Mouse (Mus musculus) fat pad, adult 2 months (tissue): ENCODE measurements at regions not wholly inside any gene's neighbourhood (a gene's known extent, or its start where the extent isn't known, plus 50 kb on each side); places are given as distances from the start of the nearest gene placed in this dataset.

Experiments used
- DNase-seq: peaks from one replicate; pipeline ENCODE4 v3.0.0-alpha.2; 2011; ENCODE audit warnings: low read depth, low spot score; ENCODE audit errors: extremely low read depth

- no peak for DNase-seq
Observed at GRCm38 (mm10) chr14:45714311-45714710, 56.4 kb upstream of the Ddhd1 start.

- no peak for DNase-seq
Observed at GRCm38 (mm10) chr14:45714786-45715185, 56.8 kb upstream of the Ddhd1 start.

- DNase-seq: no peak
Observed at GRCm38 (mm10) chr14:45716100-45716499, 58.2 kb upstream of the Ddhd1 start.

- DNase-seq: no peak
Observed at GRCm38 (mm10) chr14:45722887-45723286, 64.9 kb upstream of the Ddhd1 start.

- DNase-seq: no peak
Observed at GRCm38 (mm10) chr14:45724341-45724740, 66.4 kb upstream of the Ddhd1 start.

GRCm38 (mm10) chr14:45734530-45735410, 76.8 kb upstream of the Ddhd1 start:
- DNase-seq: no peak

- no peak for DNase-seq
Observed at GRCm38 (mm10) chr14:45737966-45738365, 80.0 kb upstream of the Ddhd1 start.

GRCm38 (mm10) chr14:45739638-45740037, 81.7 kb upstream of the Ddhd1 start:
- DNase-seq: no peak

- no peak for DNase-seq
Observed at GRCm38 (mm10) chr14:45740662-45741061, 82.7 kb upstream of the Ddhd1 start.

GRCm38 (mm10) chr14:45746176-45746575, 88.2 kb upstream of the Ddhd1 start:
- DNase-seq: peak; percentile 52

- DNase-seq: peak; percentile 23
Observed at GRCm38 (mm10) chr14:45757376-45757775, 99.4 kb upstream of the Ddhd1 start.

- no peak for DNase-seq
Observed at GRCm38 (mm10) chr14:45760890-45761680, 103.1 kb upstream of the Ddhd1 start.

GRCm38 (mm10) chr14:45764231-45764630, 106.3 kb upstream of the Ddhd1 start:
- DNase-seq: no peak

GRCm38 (mm10) chr14:45766582-45766981, 108.6 kb upstream of the Ddhd1 start:
- no peak for DNase-seq

GRCm38 (mm10) chr14:45772665-45773277, 114.8 kb upstream of the Ddhd1 start:
- DNase-seq: no peak

- DNase-seq: no peak
Observed at GRCm38 (mm10) chr14:45773326-45773725, 115.4 kb upstream of the Ddhd1 start.

GRCm38 (mm10) chr14:45781850-45782249, 123.9 kb upstream of the Ddhd1 start:
- DNase-seq: no peak

- no peak for DNase-seq
Observed at GRCm38 (mm10) chr14:45794980-45795379, 137.0 kb upstream of the Ddhd1 start.

GRCm38 (mm10) chr14:45796665-45797319, 138.8 kb upstream of the Ddhd1 start:
- peak; percentile 14 for DNase-seq

GRCm38 (mm10) chr14:45797320-45797696, 139.4 kb upstream of the Ddhd1 start:
- DNase-seq: no peak

- DNase-seq: no peak
Observed at GRCm38 (mm10) chr14:45799286-45799685, 141.3 kb upstream of the Ddhd1 start.
